Mouse (Mus musculus) thymus, postnatal 10 days (tissue): ENCODE measurements at regions not wholly inside any gene's neighbourhood (a gene's known extent, or its start where the extent isn't known, plus 50 kb on each side); places are given as distances from the start of the nearest gene placed in this dataset.

Source experiments
- DNase-seq, 2 experiments: peaks; one replicate each; pipeline ENCODE4 v3.0.0; 2021; ENCODE audit warnings: low spot score in 2 of 2

DNA sequence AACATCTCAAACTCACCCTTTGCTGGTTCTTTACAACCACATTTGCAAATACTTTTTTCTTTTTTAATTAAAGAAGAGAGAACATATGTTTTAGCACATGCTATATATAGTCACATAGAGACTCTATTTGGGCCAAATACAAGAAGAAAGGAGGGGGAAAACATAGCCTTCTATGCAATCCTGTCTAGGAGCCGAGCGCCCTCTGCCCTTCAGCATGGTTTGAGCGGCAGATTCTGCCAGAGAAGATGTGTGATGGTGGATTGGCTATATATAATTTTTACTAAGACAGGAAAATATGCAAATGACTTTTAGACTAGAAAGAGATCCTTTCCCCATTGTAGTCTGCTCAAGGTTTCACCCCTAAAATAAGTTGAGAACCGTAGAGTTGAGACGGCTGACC lies 60.0 kb upstream of the Myom1 start:
- DNase-seq: no peak

DNA sequence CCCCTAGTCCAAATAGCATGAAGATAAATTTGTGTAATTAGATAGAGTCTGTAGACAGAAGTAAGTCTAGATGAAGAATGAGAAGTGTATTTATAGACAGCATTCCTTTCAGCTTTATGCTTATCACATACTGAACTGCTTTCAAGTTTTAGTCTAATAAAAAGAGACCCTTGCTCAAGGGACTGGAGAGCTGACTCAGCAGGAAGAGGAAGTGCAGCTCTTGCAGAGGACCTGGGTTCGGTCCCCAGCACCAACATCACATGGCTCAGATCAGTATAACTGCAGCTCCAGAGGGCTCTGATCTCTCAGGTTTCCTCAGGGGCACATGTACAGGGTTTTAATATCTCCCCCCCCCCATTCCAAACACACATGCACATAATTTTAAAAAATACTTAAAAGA lies 68.2 kb upstream of the Myom1 start:
- DNase-seq: no peak

DNA sequence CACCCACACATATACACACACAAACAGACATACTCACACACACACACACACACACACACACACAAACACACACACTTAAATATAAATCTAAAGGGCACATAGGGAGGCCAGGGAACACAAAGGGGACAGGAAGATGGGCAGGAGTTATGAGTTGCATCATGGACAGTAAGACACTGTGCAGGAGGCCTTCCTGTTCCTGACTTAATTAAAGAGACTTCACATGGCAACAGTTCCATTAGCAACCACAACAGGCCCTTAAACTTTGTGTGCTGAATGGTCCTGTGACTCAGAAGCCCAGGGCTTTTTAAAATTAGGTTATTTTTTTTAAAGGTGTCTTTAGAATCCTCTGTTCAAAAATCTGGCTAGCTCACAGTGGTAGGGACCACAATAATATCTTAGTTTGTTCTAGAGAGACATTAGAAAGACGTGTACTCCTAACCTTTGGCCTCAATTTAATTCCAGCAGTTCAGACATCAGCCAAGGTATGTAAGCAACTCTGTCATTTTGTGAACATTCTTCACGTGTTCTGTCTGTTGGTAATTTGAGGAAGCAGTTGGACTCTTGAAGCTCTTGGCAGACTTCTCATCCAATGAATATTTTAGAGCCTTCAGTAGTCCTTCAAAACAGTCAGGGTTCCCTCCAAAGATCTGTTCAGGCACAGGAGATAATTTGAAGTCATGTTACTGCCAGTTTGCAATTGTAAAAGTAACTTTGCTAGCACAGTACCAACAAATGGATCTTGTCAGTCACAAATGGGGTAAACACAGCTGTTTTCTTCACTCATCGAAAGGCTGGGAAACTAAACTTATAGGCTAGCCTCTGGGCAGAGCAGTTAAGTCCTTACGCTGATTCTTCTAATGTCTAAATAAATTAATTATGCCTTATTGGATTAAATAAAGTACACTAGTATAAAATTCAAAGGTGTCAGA lies 69.0 kb upstream of the Myom1 start:
- DNase-seq: no peak

DNA sequence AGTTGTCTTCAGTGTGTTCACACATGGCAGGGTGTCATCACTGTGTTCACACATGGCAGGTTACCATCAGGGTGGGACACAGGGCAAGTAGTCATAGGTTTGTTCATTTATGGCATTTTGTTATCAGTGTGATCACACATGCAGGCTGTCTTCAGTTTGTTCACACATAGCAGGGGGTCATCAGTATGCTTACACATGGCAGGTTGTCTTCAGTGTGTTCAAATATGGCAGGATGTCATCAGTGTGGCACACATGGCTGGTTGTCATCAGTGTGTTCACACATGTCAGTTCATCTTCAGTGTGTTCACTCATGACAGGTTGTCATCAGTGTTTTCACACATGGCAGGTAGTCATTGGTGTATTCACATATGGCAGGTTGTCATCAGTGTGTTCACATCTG lies 69.9 kb upstream of the Myom1 start:
- DNase-seq: no peak

- DNase-seq: no peak
Measured at GRCm38 (mm10) chr17:70930600-70930999, 71.8 kb upstream of the Myom1 start.

- DNase-seq: no peak
Measured at GRCm38 (mm10) chr17:70929582-70929981, 72.9 kb upstream of the Myom1 start.

- peak in 1 of 2 experiments; percentile 8 for DNase-seq
Measured at GRCm38 (mm10) chr17:70924565-70925220, 71.3 kb upstream of the Tgif1 start.

DNA sequence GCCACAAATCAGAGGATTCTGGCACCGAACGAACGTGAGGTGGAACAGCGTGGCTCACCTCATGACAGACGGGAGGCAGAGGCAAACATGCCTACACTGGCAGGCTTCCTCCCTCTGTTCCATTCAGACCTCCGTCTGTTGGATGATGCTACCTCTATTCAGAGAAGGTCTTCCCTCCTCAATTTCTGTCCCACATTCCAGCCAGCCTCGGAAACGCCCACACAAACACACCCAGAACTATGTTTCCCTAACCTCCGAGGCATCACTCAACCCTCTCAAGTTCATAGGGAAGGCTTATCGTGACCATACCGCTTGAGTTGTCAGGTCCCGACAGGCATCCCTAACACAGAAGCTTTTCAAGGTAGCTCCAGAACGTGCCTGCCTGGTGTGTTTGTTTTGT lies 68.3 kb upstream of the Tgif1 start:
- no peak for DNase-seq

DNA sequence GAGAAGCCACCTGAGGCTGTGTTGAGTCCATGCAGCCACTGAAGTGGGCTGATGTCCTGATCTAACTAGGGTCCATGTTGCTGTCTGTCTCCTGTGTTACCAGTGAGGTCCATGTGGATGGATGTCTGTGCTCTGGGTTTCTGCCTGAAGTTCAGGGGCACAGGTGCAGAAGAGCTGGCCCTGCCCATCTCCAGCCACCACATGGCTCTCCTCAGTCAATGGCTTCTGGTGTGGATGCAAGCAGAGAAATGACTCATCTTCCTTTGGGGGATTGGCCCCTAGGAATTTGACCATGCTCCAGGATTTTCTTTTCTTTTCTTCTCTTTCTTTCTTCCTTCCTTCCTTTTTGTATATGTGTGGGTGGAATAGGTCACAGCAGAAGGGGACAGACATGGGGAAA lies 66.8 kb upstream of the Tgif1 start:
- no peak for DNase-seq

- DNase-seq: no peak
Measured at GRCm38 (mm10) chr17:70917183-70917935, 64.0 kb upstream of the Tgif1 start.

DNA sequence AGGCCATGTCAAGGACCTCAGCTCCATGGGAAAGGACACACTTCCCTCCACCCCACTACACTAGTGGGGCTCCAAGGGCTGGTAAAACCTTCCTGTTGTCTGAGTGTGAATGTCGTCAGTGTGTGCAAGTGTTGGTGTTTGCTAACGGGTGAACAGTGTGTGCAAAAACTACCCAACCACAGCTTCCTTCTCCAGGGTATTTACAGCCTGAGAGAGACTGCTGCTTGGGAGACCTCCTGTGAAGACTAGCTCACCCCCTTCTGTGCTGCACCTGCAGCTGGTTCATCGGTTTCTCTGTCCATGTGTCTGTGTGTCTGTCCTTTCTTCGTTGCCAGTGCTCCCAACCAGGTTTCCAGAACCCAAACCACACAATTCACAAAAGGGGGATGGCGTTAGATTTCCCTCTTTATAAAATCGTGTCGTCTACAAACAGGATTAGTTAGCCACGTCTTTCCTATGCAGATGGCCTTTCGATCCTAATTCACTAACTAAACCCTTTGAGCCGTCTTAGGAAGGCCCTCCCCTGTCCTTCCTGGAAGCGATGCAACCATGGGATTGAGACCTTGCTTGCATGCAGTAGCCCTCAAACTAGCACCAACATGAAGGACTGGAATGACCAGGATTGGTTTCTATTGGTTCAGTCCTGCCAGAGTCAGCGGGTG lies 62.9 kb upstream of the Tgif1 start:
- no peak for DNase-seq

DNA sequence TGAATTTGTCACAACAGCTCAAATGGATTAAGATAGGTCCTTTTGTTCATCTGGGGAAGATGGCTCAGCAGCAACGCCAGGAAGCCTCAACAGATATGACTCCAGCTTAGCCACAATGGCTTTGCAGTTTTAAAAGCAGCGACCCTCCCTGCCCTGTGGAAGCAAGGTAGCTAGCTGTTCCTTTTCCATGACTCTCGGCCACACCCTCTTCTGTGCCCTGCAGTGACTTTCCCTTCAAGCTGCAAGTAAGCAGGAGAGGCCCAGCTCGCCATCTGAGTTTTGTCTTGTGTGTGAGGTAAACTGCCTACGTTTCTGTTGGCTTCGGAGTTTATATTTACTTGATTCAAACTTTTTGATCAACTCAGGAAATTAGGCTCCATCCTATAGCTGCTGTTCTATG lies 62.1 kb upstream of the Tgif1 start:
- DNase-seq: no peak

- DNase-seq: peak in 1 of 2 experiments; percentile 26
Measured at GRCm38 (mm10) chr17:70910238-70910637, 56.9 kb upstream of the Tgif1 start.

- DNase-seq: no peak
Measured at GRCm38 (mm10) chr17:70909573-70909972, 56.2 kb upstream of the Tgif1 start.

GRCm38 (mm10) chr17:70908328-70908727 lies 55.0 kb upstream of the Tgif1 start:
- DNase-seq: no peak
